Mouse (Mus musculus): ENCODE measurements around the gene B4galt2.

The B4galt2 gene

GRCm38 (mm10) chr4:117839366-117839765 lies 43.9 kb downstream of the B4galt2 start:
- in situ Hi-C loops (cut with MboI, MseI) = no loop called here

- in situ Hi-C loops (cut with MboI, MseI) = no loop called here
Measured at GRCm38 (mm10) chr4:117837271-117837670, 46.0 kb downstream of the B4galt2 start.

DNA sequence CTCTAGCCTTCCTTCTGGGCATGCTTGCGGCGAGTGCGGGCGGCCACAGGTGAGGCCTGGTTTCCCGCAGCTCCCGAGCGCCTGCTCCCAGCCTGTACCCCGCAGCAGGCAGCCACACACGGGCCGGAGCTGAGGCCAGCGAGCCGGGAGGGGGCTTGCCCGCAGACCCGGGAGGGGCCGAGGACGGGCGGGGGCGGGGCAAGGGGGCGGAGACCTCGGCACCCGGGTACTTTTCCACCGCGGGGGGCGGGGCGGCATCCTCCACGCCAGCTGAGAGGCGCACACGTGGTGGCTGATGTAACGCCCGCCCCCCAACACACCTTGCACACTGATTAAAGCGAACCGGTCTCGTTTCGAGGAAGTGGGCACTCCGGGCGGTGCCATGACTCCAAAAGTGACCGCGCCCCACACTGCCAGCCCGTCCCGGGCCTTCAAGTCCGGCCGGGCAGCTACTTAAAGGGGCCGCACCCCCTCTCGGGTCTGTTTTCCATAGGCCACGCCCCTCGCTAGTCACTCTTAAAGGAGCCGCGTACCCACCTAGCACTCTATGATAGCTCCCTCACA lies 47.0 kb downstream of the B4galt2 start:
- in situ Hi-C loops (cut with MboI, MseI) = no loop called here

- in situ Hi-C loops (cut with MboI, MseI) = no loop called here
Measured at GRCm38 (mm10) chr4:117835531-117836111, 47.7 kb downstream of the B4galt2 start.

GRCm38 (mm10) chr4:117834845-117835530 lies 48.3 kb downstream of the B4galt2 start:
- in situ Hi-C loops (cut with MboI, MseI) = loop anchor here (5.0 kb wide), 1 partner anchor 47 kb away; the partner anchor contains the start of gene B4galt2

- in situ Hi-C loops (cut with MboI, MseI) = loop anchor here (5.0 kb wide), 1 partner anchor 48 kb away; the partner anchor contains the start of gene B4galt2
Measured at GRCm38 (mm10) chr4:117834457-117834844, 48.8 kb downstream of the B4galt2 start, which contains the start of gene Slc6a9. Gene Slc6a9 (plus strand): TSS chr4:117834506.

GRCm38 (mm10) chr4:117831920-117832691 lies 51.2 kb downstream of the B4galt2 start:
- in situ Hi-C loops (cut with MboI, MseI) = loop anchor here (5.0 kb wide), 1 partner anchor 50 kb away; the partner anchor contains the start of gene B4galt2

DNA sequence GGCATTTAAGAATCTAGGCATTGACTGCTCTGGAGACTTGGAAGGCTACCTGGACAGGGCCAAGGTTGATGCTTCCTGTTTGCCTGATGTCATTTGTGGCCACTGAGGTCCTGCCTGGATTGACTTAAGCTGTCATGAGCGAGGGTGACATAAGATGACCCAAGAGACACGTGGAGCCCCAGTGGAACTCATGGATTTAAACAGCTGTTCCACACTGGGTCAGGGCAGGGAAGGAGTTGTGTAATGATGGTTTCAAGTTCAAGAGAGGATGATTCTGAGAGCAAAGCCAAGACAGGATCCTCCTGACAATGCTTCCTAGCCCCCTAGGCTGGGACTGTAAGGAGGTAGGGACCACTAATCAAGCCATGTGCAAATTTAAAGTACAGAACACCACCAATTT lies 51.8 kb downstream of the B4galt2 start:
- in situ Hi-C loops (cut with MboI, MseI) = loop anchor here (5.0 kb wide), 1 partner anchor 51 kb away; the partner anchor contains the start of gene B4galt2

DNA sequence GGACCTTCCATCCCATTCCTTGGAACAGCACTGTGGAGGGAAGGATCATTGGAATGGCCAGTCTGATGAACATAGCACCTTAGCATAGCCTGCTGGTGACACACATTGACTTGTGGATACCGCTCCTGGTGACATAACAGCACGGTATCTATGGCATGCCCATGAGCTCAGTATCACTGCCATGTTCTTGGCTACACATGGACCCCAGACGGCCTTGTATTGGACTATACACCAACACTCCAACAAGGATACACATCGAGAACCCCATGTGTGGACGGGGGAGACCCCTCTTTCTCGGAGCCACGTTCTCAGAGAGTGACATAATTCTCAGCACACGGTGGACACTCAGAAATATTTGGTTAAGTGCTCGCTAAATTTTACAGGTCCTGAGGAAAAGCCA lies 52.5 kb downstream of the B4galt2 start:
- in situ Hi-C loops (cut with MboI, MseI) = loop anchor here (5.0 kb wide), 1 partner anchor 52 kb away; the partner anchor contains the start of gene B4galt2

GRCm38 (mm10) chr4:117830124-117830551 lies 53.1 kb downstream of the B4galt2 start:
- in situ Hi-C loops (cut with MboI, MseI) = loop anchor here (5.0 kb wide), 1 partner anchor 52 kb away; the partner anchor contains the start of gene B4galt2

- in situ Hi-C loops (cut with MboI, MseI) = loop anchor here (5.0 kb wide), 1 partner anchor 53 kb away; the partner anchor contains the start of gene B4galt2
Measured at GRCm38 (mm10) chr4:117829260-117830123, 53.8 kb downstream of the B4galt2 start.

DNA sequence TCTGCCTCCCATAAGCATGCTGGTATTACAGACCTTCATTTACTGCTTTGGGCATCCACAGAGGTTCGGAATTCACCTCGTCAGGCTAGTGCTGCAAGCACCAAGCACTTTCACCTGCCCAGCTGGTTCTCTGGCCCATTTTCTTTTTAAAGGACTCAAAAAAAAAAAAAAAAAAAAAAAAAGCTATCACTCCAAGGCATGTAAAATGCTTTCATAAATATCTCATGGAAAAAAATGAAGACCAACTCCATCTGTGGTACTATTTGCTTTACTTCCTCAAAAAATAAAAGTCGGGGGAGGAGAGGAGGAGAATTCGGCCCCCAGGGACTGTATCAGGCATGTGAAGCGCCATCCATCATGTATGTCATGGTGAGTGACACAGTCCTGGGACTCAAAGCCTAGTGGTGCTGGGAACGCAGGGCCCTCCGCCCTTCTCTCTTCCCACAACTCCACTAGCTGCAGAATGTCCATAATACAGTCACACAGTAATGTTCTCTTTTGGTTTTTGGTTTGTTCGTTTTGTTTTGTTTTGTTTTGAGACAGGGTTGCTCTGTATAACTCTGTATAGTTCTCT lies 54.6 kb downstream of the B4galt2 start:
- in situ Hi-C loops (cut with MboI, MseI) = no loop called here

Measured in T-helper 2 cell (primary cell).